Mouse (Mus musculus): Measurements from ENCODE around the gene Rbm19.

DNA sequence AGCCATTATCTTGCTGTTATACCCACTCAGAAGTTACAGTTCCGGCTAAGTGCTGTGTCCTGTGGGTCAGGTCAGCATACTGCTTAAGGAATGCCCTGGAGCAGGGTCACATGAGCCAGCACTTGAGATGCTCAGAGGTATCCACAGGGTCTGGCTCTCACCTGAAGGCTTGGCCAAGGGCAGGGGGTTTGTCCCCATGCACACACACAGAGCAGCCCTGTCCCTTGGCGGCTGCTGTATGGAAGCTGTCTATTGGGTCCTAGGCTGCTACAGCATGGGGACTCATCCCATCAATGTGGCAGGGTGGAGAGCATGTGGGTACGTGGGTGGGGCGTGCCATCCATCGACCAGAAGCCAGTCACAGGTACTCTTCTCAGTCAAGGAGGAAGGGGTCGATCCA is 35.8 kb upstream of the Rbm19 start:
- TF ChIP-seq CTCF (IDR thresholded peaks at IDR 0.05; ENCODE audit: control insufficient read depth, insufficient read depth, insufficient read length) (no peak), FOSL1 (IDR thresholded peaks at IDR 0.05; ENCODE audit: insufficient read depth, low read length, poor library complexity, severe bottlenecking) (no peak)
